Mouse (Mus musculus) lung, embryonic 14.5 days (tissue): ENCODE measurements around the gene Scrn3. TPM values are rescaled to one million over a fixed set of nuclear protein-coding genes. Genes with fewer than 3 reads are reported as not detected.

Experiments
- ATAC-seq: fragments of 200-750 bp; cut with Nextera tagmentation; 2 replicates; pipeline ENCODE4 v1.8.0; 2017; ENCODE audit warnings: mild to moderate bottlenecking, moderate TSS enrichment, moderate library complexity; ENCODE audit not compliant: insufficient read depth
- DNase-seq: peaks from one replicate; pipeline ENCODE4 v3.0.0-alpha.2; 2015
- H3K27ac ChIP-seq: fragments of 300-500 bp; sonication (generic); 2 replicates; pipeline ENCODE4 v1.5.1; 2014; ENCODE audit warnings: low read depth, mild to moderate bottlenecking, moderate library complexity
- H3K27me3 ChIP-seq: fragments of 300-500 bp; sonication (generic); 2 replicates; pipeline ENCODE4 v1.6.1; 2014; ENCODE audit warnings: low read length, control low read depth; ENCODE audit not compliant: insufficient read depth
- H3K36me3 ChIP-seq: fragments of 300-500 bp; sonication (generic); 2 replicates; pipeline ENCODE4 v1.6.1; 2014; ENCODE audit warnings: control low read depth; ENCODE audit not compliant: insufficient read depth
- H3K4me1 ChIP-seq: fragments of 300-500 bp; sonication (generic); 2 replicates; pipeline ENCODE4 v1.6.1; 2014; ENCODE audit warnings: antibody characterized with exemption, control low read depth; ENCODE audit not compliant: insufficient read depth
- H3K4me2 ChIP-seq: fragments of 300-500 bp; sonication (generic); 2 replicates; pipeline ENCODE4 v1.6.1; 2014; ENCODE audit warnings: mild to moderate bottlenecking
- H3K4me3 ChIP-seq: fragments of 300-500 bp; sonication (generic); 2 replicates; pipeline ENCODE4 v1.5.1; 2014; ENCODE audit warnings: low read depth, low read length
- H3K9ac ChIP-seq: fragments of 300-500 bp; sonication (generic); 2 replicates; pipeline ENCODE4 v1.6.1; 2014
- H3K9me3 ChIP-seq: fragments of 300-500 bp; sonication (generic); 2 replicates; pipeline ENCODE4 v1.6.1; 2016; ENCODE audit warnings: low read depth, low read length, control low read depth
- CTCF ChIP-seq: IDR thresholded peaks from 2 replicates; pipeline ENCODE4 v1.5.1; 2016; ENCODE audit warnings: antibody characterized with exemption, low read depth
- WGBS: fragments of 180-500 bp; shearing (Covaris S2); extraction: QIAGEN DNeasy Blood & Tissue Kit; methylation state at CpG from one replicate; pipeline ENCODE4 v1.1.7; 2014; 5-methylcytosine and 5-hydroxymethylcytosine counted together
- polyA plus RNA-seq: library from polyadenylated mRNA; unstranded; fragments of >200 nt; fragmentation: Nextera tagmentation; extraction: Ambion mirVana; gene quantifications from 2 replicates; pipeline ENCODE4 v1.2.1, GENCODE M21; 2014

Gene Scrn3
- polyA plus RNA-seq, 1 experiment from 2014 or later, result 15.0 TPM

DNA sequence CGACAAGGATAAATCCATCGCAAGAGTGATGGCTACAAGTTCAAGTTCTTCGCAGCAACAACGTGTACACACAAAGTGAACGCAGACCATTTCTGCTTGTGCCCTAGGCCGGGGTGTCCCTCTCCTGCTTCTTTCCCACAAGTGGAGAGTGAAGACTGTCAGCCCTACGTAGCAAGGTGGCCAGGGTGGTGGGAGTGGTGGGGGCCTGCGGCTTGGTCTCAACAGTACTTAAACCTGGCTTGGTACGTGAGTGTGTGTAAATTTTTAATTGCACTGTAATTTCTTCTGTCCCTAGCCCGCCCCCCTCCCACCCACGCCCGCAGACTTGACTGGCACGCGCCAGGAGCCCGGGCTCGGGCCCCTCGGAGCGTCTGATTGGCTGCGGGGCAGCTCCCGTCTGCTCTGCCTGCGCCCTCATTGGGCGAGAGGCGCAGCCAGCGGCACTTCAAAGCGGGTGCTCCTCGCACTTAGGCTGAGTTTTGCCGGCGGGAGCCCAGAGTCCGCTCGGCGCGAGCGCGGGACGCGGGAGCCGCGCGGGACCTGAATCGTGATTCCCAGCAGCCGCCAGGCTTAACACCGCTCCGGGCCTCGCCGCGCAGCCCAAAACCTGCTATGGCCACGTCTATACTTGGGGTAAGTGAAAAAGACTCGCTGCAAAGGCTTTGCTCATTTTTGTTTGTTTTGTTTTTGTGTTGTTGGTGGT lies 40.8 kb upstream of the Scrn3 start, which contains the start of gene Sp9:
TSS of gene Sp9 (plus strand) at position 467 of the 703 bp plus-strand sequence.
- no peak within 1 kb of the TSS for H3K9ac ChIP-seq
- H3K4me1 ChIP-seq, result 0 out of 2 replicates have a peak, but pooled peaks cover 4% of the 10 kb centered on the region
- peak; percentile 83 for DNase-seq
- H3K36me3 ChIP-seq, result no peaks in the 10 kb centered on the region
- H3K4me2 ChIP-seq, result peak within 1 kb of the TSS; percentile 64
- H3K27me3 ChIP-seq, result peaks cover 89% of the 10 kb centered on the region
- ATAC-seq, result peak; percentile 76
- TF ChIP-seq CTCF, result no peak
- H3K4me3 ChIP-seq, result peak within 1 kb of the TSS; percentile 37
- WGBS, result under 1% methylated on average over 48 of the region's 48 CpGs
- no peaks in the 10 kb centered on the region for H3K9me3 ChIP-seq
- H3K27ac ChIP-seq, result no peak within 1 kb of the TSS

DNA sequence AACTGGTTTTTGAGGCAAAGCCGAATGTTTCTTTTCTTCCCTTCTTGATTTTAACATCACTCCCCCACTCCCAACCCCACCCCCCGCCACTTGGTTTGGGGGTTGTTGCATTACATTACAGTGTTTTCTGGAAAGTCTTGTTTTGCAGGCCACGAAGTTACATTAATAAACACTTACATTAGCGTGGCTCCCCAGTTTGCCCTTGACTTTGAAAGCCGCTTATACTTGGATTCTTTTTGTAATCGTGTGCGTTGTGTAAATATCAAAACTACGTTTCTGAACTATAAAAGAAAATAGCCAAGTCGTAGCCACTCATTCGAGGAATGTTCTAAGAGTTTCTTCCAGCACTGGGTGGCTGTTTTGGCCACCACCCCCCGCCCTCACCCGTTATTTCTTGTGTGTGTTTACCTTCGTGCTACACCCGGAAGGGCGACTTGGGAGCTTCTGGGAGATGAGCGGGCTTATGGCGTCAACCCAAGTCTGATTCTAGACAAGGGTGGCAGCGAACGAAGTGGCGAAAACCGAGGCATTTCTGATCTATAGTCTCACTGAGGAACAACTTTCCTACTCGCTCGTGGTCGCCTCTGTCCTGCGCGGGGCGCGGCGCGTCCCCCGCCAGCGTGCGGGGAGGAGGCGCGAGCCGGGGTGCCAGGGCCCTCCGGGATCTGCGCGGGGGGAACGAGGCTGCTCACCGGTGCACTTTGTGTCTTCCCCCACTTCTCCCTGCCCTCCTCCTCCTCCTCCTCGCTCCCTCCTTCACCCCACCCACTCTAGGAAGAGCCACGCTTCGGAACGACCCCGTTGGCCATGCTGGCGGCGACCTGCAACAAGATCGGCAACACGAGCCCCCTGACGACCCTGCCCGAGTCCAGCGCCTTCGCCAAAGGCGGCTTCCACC lies 39.8 kb upstream of the Scrn3 start:
- Histone ChIP-seq H3K4me2 (peak overlapping the region; percentile 64), H3K4me3 (peak overlapping the region; percentile 37), H3K4me1 (0 out of 2 replicates have a peak, but pooled peaks cover 4% of the 10 kb centered on the region), H3K36me3 (no peaks in the 10 kb centered on the region), H3K9ac (no peak overlapping the region), H3K9me3 (no peaks in the 10 kb centered on the region), H3K27me3 (peaks cover 90% of the 10 kb centered on the region), H3K27ac (no peak overlapping the region)
- DNase-seq (peak; percentile 41), ATAC-seq (no peak)
- WGBS, result 1% methylated on average over 55 of the region's 55 CpGs
- TF ChIP-seq CTCF, result no peak

DNA sequence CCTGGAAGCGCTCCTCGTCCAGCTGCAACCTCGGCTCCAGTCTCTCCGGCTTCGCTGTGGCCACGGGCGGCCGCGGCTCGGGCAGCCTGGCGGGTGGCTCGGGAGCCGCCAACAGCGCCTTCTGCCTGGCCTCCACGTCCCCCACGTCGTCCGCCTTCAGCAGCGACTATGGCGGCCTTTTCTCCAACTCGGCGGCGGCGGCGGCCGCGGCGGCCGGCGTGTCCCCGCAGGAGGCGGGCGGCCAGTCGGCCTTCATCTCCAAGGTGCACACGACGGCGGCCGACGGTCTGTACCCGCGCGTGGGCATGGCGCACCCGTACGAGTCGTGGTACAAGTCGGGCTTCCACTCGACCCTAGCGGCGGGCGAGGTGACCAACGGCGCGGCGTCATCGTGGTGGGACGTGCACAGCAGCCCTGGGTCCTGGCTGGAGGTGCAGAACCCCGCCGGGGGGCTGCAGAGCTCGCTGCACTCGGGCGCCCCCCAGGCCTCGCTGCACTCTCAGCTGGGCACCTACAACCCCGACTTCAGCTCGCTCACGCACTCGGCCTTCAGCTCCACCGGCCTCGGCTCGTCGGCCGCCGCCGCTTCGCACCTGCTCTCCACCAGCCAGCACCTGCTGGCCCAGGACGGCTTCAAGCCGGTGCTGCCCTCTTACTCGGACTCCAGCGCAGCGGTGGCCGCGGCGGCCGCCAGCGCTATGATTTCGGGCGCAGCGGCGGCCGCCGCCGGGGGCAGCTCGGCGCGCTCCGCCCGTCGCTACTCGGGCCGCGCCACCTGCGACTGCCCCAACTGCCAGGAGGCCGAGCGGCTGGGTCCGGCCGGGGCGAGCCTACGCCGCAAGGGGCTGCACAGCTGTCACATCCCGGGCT lies 38.9 kb upstream of the Scrn3 start:
- 0 out of 2 replicates have a peak, but pooled peaks cover 4% of the 10 kb centered on the region for H3K4me1 ChIP-seq
- peak; percentile 33 for ATAC-seq

DNA sequence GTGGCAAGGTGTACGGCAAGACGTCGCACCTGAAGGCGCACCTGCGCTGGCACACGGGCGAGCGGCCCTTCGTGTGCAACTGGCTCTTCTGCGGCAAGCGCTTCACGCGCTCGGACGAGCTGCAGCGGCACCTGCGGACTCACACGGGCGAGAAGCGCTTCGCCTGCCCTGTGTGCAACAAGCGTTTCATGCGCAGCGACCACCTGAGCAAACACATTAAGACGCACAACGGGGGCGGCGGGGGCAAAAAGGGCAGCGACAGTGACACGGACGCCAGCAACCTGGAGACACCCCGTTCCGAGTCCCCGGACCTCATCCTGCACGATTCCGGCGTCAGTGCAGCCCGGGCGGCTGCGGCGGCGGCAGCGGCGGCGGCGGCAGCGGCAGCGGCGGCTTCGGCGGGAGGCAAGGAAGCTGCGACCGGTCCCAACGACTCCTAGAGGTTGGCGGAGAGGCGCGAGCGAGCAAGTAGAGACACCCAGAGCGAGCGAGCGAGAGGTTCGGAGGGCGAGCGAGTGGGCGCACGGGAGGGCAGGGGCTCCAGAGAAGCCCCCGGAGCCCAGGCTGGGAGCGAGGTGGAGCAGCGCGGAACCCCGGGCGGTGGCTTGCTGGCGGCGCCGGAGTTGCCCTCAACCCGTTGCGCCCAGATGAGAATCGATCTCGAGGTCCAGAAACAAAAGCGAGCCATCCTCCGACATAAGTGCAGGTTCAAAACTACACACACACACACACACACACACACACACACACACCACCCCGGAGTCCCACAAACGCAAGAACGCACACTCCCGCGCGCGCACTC lies 38.1 kb upstream of the Scrn3 start:
- H3K36me3 ChIP-seq, result no peaks in the 10 kb centered on the region
- no peak overlapping the region for H3K27ac ChIP-seq
- DNase-seq (peak; percentile 59), ATAC-seq (no peak)
- H3K27me3 ChIP-seq, result peaks cover 91% of the 10 kb centered on the region
- TF ChIP-seq CTCF, result no peak
- H3K9ac ChIP-seq, result no peak overlapping the region
- under 1% methylated on average over 87 of the region's 88 CpGs for WGBS
- H3K4me3 ChIP-seq, result peak overlapping the region; percentile 37
- 0 out of 2 replicates have a peak, but pooled peaks cover 4% of the 10 kb centered on the region for H3K4me1 ChIP-seq
- H3K9me3 ChIP-seq, result no peaks in the 10 kb centered on the region
- H3K4me2 ChIP-seq, result peak overlapping the region; percentile 64

More for the DNA sequence above, 38.9 kb upstream of the Scrn3 start:
- Histone ChIP-seq H3K27ac (no peak overlapping the region), H3K4me2 (peak overlapping the region; percentile 64), H3K36me3 (no peaks in the 10 kb centered on the region), H3K27me3 (peaks cover 90% of the 10 kb centered on the region), H3K4me3 (peak overlapping the region; percentile 37), H3K9me3 (no peaks in the 10 kb centered on the region), H3K9ac (no peak overlapping the region)
- DNase-seq, result peak; percentile 45
- no peak for TF ChIP-seq CTCF
- under 1% methylated on average over 96 of the region's 110 CpGs for WGBS

DNA sequence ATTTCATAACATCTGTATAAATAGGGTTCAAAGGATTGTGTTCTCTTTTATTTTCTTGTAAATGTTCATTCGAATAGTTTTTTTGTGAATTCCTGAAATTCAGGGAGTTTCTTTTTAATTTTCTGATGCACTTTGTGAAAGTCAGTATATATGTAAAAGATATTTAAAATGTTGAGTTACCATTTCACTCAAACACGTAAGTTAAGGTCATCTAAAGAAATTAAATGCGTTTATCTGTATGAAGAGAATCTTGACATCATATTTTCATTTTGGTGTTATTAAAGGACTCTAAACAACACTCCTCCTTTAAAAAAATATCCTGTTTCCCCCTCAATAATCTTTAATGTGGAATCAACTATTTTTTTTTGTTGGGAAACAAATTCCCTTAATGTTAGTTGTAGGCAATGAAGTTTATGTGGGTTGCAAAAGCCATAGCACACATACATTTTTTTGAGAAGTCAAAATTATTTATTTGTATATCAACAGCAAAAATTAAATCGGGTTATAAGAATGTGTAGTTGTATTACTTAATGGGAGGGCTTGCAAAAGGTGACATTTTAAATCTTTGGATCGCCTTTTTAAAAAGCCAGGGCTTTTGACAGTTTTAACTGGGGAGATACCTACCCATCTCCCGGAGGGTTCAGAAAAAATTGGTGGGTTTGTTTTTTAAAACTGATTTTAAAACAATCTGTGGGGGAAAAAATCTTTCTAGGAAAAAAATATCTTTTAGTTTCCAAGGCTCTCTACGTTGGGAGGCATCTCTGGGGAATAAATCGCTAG lies 37.0 kb upstream of the Scrn3 start:
- Histone ChIP-seq H3K9ac (no peak overlapping the region), H3K4me2 (no peak overlapping the region), H3K36me3 (no peaks in the 10 kb centered on the region), H3K27me3 (peaks cover 91% of the 10 kb centered on the region), H3K9me3 (no peaks in the 10 kb centered on the region), H3K4me3 (no peak overlapping the region), H3K27ac (no peak overlapping the region), H3K4me1 (0 out of 2 replicates have a peak, but pooled peaks cover 4% of the 10 kb centered on the region)
- TF ChIP-seq CTCF, result no peak
- 9% methylated on average over 8 of the region's 8 CpGs for WGBS
- DNase-seq (peak; percentile 35), ATAC-seq (no peak)
